Mouse (Mus musculus) limb, embryonic 10.5 days (tissue): ENCODE data around the gene Lrrc63. TPM values are rescaled to one million over a fixed set of nuclear protein-coding genes. Genes with fewer than 3 reads are reported as not detected.

ENCODE experiments used
- DNase-seq: peaks from one replicate; pipeline ENCODE4 v3.0.0-alpha.2; 2017; ENCODE audit warnings: low spot score
- H3K27ac ChIP-seq: fragments of 300-500 bp; sonication (generic); 2 replicates; pipeline ENCODE4 v1.5.1; 2016; ENCODE audit warnings: mild to moderate bottlenecking
- H3K27me3 ChIP-seq: fragments of 300-500 bp; sonication (generic); 2 replicates; pipeline ENCODE4 v1.6.1; 2016; ENCODE audit warnings: low read depth, mild to moderate bottlenecking; ENCODE audit not compliant: poor library complexity, severe bottlenecking
- H3K36me3 ChIP-seq: fragments of 300-500 bp; sonication (generic); 2 replicates; pipeline ENCODE4 v1.6.1; 2016; ENCODE audit warnings: mild to moderate bottlenecking, moderate library complexity
- H3K4me1 ChIP-seq: fragments of 300-500 bp; sonication (generic); 2 replicates; pipeline ENCODE4 v1.6.1; 2016
- H3K4me3 ChIP-seq: fragments of 300-500 bp; sonication (generic); 2 replicates; pipeline ENCODE4 v1.5.1; 2016; ENCODE audit warnings: mild to moderate bottlenecking, moderate library complexity
- H3K9me3 ChIP-seq: fragments of 300-500 bp; sonication (generic); replicated peaks from 2 replicates; pipeline ENCODE4 v1.6.1; 2016; ENCODE audit warnings: mild to moderate bottlenecking
- WGBS: fragments of 180-500 bp; shearing (Covaris S2); methylation state at CpG from one replicate; pipeline ENCODE4 v1.1.7; 2016; 5-methylcytosine and 5-hydroxymethylcytosine counted together
- polyA plus RNA-seq: library from polyadenylated mRNA; unstranded; fragments of >200 nt; fragmentation: Nextera tagmentation; extraction: Ambion mirVana; gene quantifications from 2 replicates; pipeline ENCODE4 v1.2.1, GENCODE M21; 2016

The Lrrc63 gene
- polyA plus RNA-seq, 1 experiment from 2014 or later: 0.05 TPM

DNA sequence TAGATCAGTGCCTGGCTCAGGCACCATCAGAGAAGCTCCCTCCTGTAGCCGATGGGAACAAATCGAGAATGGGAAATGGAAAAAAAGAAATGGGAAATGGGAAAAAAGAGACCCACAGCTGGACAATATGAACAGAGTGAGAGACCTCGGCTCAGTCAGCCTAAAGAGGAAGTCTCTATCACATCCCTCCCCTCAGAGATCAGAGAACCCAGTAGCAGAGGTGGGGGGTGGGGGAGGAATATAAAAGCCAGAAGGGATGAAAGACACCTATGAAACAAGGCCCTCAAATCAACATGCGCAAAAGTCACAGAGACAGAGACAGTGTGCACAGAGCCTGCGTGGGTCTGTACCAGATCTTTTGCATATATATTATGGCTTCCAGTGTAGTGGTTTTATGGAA lies 27.7 kb downstream of the Lrrc63 start:
- Histone ChIP-seq H3K4me1 (no peaks in the 10 kb centered on the region), H3K4me3 (no peak overlapping the region), H3K27me3 (no peaks in the 10 kb centered on the region), H3K36me3 (no peaks in the 10 kb centered on the region), H3K9me3 (no peaks in the 10 kb centered on the region), H3K27ac (no peak overlapping the region)
- 89% methylated on average over 5 of the region's 5 CpGs for WGBS
- DNase-seq: no peak

DNA sequence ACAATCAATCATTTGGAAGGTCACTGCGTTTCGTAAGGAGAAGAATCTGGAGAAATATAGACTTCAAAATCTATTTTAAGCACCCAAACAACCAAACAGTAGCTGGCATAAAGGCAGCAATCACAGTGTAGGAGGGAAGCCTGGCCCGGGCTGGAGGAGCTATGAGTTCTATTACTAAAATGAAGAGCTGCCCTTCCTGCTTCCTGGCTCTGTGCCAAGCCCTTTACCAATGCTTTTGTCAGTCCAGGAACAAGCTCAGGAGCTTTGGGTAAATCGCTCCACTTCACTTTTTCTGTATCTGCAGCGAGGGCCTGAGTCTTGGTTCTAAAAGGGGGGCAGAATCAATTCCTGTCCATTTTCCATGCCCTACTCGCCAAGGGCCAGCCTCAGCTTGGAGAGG lies 52.7 kb downstream of the Lrrc63 start:
- WGBS: 84% methylated on average over 6 of the region's 6 CpGs
- Histone ChIP-seq H3K4me3 (no peak overlapping the region), H3K36me3 (no peaks in the 10 kb centered on the region), H3K27ac (no peak overlapping the region), H3K9me3 (no peaks in the 10 kb centered on the region), H3K27me3 (no peaks in the 10 kb centered on the region), H3K4me1 (no peaks in the 10 kb centered on the region)
- no peak for DNase-seq

DNA sequence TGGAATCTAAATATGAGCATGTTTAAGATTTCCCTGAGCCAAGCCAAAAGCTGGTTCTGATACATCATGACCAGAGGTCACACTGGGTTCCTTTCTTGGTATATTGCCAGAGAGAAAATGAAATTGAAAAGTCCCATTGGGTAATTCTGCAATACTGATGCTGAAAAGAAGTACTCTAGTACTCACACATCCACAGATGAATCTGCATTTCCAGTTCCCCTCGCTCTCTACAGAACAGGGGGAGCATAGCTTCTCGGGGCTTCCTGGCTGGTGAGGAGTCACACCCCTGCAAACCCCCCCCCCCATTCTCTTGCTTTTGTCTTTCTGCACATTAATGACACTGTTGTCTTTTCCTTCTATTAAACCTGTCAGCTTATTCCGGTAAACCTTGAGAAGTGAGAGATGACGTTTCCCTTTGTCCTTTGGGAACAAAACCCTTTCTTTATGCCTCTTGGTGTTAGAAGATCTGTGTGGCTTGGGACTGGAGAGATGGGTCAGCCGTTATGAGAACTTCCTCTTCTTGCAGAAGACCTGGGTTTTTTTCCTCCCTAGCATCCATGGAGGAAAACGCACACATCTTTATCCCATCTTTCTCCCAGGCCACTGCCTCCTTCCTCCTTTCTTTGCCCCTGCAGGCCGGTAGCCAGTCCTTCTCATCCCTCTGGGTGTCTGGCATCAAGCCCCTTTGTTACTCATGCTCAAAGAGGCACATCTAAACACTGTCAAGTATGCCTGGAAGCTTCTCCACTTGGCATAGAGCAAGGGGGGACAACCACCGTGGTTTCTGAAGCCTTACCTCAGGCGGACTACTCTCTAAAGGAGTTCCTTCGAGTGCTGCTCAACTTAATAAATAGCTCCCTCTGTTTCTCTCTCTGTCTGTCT lies 55.1 kb downstream of the Lrrc63 start:
- Histone ChIP-seq H3K9me3 (no peaks in the 10 kb centered on the region), H3K4me3 (no peak overlapping the region), H3K27ac (no peak overlapping the region), H3K36me3 (no peaks in the 10 kb centered on the region), H3K4me1 (no peaks in the 10 kb centered on the region), H3K27me3 (no peaks in the 10 kb centered on the region)
- DNase-seq: no peak
- 88% methylated on average over 10 of the region's 10 CpGs for WGBS

DNA sequence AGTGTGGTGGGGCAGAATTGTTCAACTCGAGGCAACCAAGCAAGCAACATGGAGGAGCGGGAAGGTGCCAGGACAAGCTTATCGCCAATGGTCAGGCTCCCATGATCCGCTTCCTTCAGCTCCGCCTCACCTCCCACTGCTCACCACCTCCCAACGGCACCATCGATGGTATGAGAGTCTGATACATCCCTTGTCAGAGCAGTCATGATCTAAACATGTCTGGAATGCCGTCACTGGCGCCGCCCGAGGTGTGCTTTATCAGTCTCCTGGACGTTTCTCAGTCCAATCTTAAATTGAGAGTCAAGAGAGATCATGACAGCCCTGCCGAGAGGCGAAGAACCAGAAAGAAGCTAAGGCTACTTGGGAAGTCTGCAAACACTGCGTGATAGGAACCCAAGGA lies 59.6 kb downstream of the Lrrc63 start:
- Histone ChIP-seq H3K36me3 (no peaks in the 10 kb centered on the region), H3K27ac (no peak overlapping the region), H3K27me3 (no peaks in the 10 kb centered on the region), H3K4me1 (no peaks in the 10 kb centered on the region), H3K9me3 (no peaks in the 10 kb centered on the region), H3K4me3 (no peak overlapping the region)
- DNase-seq: no peak
- WGBS: 95% methylated on average over 15 of the region's 15 CpGs

DNA sequence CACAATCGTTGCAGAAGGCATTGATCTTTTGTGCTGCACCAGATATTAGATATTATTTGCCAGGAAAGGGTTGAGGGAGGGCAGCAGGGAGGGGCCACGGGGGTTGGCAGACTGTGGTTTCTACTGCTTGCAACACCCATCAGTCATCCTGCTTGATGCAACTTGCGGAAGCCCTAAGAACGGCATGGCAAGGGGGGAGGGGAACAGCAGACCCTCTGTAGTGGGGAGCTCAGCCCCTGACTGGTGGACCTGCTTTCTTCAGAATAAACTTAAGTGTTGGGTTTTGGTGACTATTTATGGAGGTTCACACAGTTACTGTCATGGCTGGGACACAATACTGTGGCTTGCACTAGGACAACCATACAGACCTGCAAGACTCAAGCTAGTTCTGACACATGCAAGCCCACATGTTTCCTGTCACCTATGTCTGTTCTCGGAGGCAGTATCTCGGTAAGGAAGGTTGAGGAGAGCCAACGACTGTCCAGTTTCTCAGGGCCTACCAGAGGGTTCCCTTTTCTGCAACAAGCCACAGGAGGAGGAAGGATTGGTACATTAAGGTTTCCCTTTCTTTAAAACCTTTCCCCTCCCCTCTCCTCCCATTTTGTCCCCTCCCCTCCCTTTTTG lies 61.2 kb downstream of the Lrrc63 start:
- no peaks in the 10 kb centered on the region for H3K4me1 ChIP-seq
- no peak overlapping the region for H3K27ac ChIP-seq
- H3K9me3 ChIP-seq: no peaks in the 10 kb centered on the region
- DNase-seq: no peak
- H3K4me3 ChIP-seq: no peak overlapping the region
- no peaks in the 10 kb centered on the region for H3K36me3 ChIP-seq
- no peaks in the 10 kb centered on the region for H3K27me3 ChIP-seq
- 81% methylated on average over 7 of the region's 7 CpGs for WGBS

DNA sequence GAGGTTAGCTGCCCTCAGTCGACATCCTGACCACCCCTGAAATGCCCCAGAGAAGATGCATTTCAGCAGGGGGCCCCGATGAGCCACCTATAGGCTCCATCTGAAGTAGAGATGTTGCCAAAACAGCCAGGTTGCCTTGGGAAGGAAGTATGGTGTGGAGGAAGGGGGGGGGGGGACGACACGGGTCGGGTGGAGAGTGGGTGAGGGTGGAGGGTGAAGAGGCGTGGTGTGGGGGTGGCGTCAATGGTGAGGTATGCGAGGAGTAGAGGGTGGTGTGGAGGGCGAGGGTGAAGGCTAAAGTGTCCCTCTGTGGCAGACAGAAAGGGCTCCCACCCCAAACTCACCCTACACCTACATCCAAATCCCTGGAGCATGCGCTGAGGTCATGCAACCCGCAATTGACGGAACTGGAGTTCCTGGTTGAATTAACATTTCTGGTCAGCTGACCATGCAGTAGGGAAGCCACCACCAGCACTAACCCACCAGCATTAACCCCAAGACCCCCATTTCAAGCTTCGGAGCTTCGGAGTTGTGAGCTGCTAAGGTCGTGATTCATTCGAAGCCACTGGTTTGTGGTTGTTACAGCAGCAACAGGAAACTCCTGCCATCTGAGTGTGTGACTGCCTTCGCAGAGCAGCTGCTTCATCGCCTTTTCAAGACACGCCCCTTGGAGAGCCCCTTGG lies 62.1 kb downstream of the Lrrc63 start:
- Histone ChIP-seq H3K4me3 (no peak overlapping the region), H3K9me3 (no peaks in the 10 kb centered on the region), H3K27me3 (no peaks in the 10 kb centered on the region), H3K27ac (no peak overlapping the region), H3K36me3 (no peaks in the 10 kb centered on the region), H3K4me1 (no peaks in the 10 kb centered on the region)
- 89% methylated on average over 19 of the region's 19 CpGs for WGBS
- DNase-seq: no peak

DNA sequence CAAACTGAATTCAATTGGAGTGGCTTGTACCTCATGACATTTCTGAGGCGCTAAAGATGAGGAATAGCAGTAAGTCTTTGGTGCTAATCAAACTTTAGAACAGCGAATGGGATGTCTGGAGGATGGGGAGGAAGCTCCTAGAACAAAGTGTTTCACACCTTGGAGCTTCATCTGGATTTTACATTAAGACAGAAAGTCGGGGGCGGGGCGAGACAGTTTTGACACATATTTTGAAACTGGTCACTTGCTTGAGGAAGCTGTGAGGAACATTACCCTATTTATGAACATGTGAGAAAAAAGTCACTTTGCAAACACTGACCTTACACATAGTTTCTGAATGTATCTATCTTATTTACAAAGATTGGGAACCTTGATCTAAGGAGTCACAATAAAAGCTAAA lies 65.5 kb downstream of the Lrrc63 start:
- DNase-seq: no peak
- 91% methylated on average over 5 of the region's 5 CpGs for WGBS
- Histone ChIP-seq H3K4me3 (no peak overlapping the region), H3K4me1 (no peaks in the 10 kb centered on the region), H3K27ac (no peak overlapping the region), H3K9me3 (no peaks in the 10 kb centered on the region), H3K36me3 (no peaks in the 10 kb centered on the region), H3K27me3 (no peaks in the 10 kb centered on the region)

DNA sequence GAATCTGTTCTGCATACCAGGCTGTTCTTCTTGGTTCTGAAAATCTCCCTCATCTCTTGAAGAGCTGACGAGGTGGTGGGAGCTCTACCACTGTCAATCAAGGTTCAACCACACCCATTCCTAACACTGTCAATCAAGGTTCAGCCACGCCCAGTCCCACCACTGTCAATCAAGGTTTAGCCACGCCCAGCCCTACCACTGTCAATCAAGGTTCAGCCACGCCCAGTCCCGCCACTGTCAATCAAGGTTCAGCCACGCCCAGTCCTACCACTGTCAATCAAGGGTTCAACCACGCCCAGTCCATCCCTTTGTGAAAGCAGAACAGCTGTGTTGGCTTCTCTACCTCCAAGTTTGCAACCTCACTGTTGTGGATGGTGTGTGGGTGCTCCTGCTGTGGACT lies 66.2 kb downstream of the Lrrc63 start:
- DNase-seq: no peak
- 79% methylated on average over 7 of the region's 7 CpGs for WGBS

DNA sequence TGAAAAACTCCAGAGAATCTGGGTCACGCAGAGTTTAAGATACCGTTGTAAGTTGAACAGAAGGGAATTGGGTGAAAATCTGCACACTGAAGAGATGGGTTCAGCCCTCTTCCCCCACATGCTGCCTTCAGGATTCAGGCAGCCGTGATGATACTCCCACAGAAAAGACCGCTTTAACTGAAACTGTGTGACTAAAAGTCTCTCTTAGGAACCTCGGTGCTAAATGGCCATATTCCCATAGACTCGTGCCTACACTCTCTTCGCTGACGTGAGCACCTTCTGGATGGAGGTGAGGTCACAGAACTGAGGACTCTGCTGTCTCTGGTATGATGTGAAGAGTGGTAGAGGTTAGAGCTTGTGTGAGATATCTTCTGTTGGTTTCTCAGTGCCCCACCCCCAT lies 66.7 kb downstream of the Lrrc63 start:
- Histone ChIP-seq H3K27me3 (no peaks in the 10 kb centered on the region), H3K27ac (no peak overlapping the region), H3K36me3 (no peaks in the 10 kb centered on the region), H3K4me1 (no peaks in the 10 kb centered on the region), H3K9me3 (no peaks in the 10 kb centered on the region), H3K4me3 (no peak overlapping the region)
- no peak for DNase-seq
- WGBS: 94% methylated on average over 8 of the region's 8 CpGs

More for the DNA sequence above, 66.2 kb downstream of the Lrrc63 start:
- H3K4me3 ChIP-seq: no peak overlapping the region
- H3K27me3 ChIP-seq: no peaks in the 10 kb centered on the region
- no peak overlapping the region for H3K27ac ChIP-seq
- H3K36me3 ChIP-seq: no peaks in the 10 kb centered on the region
- no peaks in the 10 kb centered on the region for H3K9me3 ChIP-seq
- H3K4me1 ChIP-seq: no peaks in the 10 kb centered on the region

DNA sequence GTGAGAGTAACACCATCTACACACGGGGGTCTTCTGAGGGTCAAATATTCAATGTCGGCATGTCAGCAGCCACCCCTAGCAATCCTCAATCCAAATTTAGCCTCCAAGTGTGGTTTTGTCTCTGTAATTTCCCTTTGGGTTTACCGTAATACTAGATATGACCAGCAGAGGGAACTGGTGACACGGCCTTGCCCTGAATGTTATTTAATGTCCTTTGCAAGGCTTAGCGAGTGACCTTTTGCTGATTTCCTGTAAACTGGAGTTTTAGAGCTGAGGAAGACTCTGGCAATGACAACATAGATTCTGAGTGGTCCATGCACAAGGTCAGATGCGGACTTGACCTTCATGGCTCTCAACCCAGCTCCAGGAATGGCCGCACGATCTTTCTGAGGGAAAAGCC lies 70.1 kb downstream of the Lrrc63 start:
- WGBS: 50% methylated on average over 8 of the region's 8 CpGs
- H3K36me3 ChIP-seq: no peaks in the 10 kb centered on the region
- H3K27me3 ChIP-seq: no peaks in the 10 kb centered on the region
- H3K27ac ChIP-seq: no peak overlapping the region
- H3K9me3 ChIP-seq: no peaks in the 10 kb centered on the region
- DNase-seq: no peak
- no peak overlapping the region for H3K4me3 ChIP-seq
- no peaks in the 10 kb centered on the region for H3K4me1 ChIP-seq

DNA sequence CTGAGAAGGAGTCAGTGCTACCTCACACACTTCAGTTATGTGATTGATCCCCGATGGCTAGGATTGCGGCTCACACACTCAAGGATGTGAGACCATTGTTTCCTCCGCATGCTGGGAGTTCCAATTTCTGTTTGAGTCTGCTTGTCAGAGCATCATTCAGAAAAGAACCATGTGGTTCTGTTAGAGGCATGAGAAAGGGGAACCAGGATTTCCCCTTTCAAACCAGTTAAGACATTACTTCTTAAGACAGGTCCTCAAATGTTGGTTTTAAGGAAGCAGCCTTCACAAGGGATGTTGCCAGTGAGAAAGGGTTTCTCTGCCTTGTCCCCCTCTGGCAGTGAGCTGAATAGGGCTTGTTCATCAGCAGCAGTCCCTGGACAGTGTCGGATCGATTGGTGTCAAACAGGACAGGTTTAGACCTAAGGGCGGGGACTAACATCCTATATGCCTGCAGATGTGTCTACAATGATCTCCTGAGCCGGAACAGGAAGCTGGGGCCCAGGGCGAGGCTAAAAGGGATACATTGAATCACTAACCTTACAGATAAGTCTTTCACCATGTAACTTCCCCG lies 73.7 kb downstream of the Lrrc63 start:
- Histone ChIP-seq H3K27ac (no peak overlapping the region), H3K36me3 (no peaks in the 10 kb centered on the region), H3K4me1 (no peaks in the 10 kb centered on the region), H3K27me3 (no peaks in the 10 kb centered on the region), H3K4me3 (no peak overlapping the region), H3K9me3 (no peaks in the 10 kb centered on the region)
- WGBS: 87% methylated on average over 9 of the region's 9 CpGs
- no peak for DNase-seq

DNA sequence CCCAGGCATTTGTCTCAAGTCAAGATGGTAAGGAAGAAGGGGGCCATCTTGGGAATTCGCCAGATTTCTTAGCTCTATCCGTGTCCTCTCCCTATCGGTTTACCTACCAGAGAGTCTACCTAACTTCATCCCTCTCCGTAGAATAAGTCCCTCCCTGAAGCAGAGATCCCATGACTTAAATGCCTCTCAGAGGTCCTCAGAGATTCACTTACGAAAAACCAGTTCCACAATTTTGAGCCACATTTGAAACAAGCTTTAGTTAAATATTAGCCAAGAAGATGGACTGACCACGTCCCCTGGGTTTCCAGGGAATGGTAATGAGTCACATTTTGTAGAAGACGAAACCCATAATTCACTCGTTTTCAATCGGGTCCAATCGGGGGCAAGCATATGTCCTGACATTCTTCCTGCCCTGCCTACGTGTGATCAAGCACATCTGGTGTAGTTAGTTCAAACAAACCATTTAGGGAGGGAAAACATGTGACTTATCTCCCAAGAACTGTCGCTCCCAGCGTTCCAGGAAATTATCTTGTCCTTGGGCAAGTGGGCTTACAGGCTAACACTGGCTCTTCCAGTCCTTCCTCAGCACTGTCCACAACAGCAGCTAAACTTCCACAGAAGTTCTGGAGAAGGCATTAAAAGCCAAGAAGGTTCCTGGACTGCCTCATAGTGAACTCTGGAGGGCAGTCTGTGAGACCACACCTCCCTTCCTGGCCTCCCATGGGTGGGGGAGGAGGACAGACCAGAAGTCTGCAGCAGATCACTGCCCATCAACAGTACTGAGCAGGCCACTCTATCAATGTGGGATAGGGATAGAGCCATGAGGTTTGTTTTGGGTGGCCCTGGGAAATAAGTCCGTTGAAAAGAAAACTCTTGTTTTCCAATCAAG lies 76.0 kb downstream of the Lrrc63 start:
- Histone ChIP-seq H3K9me3 (no peaks in the 10 kb centered on the region), H3K4me3 (no peak overlapping the region), H3K4me1 (no peaks in the 10 kb centered on the region), H3K27ac (no peak overlapping the region), H3K36me3 (no peaks in the 10 kb centered on the region), H3K27me3 (no peaks in the 10 kb centered on the region)
- 77% methylated on average over 14 of the region's 14 CpGs for WGBS
- DNase-seq: no peak
